Mouse (Mus musculus) kidney, embryonic 15.5 days (tissue): Measurements from ENCODE around the gene Plekhd1. TPM values are rescaled to one million over a fixed set of nuclear protein-coding genes. Genes with fewer than 3 reads are reported as not detected.

Source experiments
- ATAC-seq: fragments of 200-750 bp; cut with Nextera tagmentation; replicated peaks from 2 replicates; pipeline ENCODE4 v1.8.0; 2017; ENCODE audit warnings: moderate TSS enrichment; ENCODE audit not compliant: low FRiP score
- H3K27ac ChIP-seq: fragments of 300-500 bp; sonication (generic); 2 replicates; pipeline ENCODE4 v1.5.1; 2015; ENCODE audit warnings: mild to moderate bottlenecking, inconsistent platforms
- H3K27me3 ChIP-seq: fragments of 300-500 bp; sonication (generic); 2 replicates; pipeline ENCODE4 v1.6.1; 2015; ENCODE audit warnings: inconsistent platforms
- H3K36me3 ChIP-seq: fragments of 300-500 bp; sonication (generic); 2 replicates; pipeline ENCODE4 v1.6.1; 2015; ENCODE audit warnings: inconsistent platforms
- H3K4me1 ChIP-seq: fragments of 300-500 bp; sonication (generic); 2 replicates; pipeline ENCODE4 v1.6.1; 2015; ENCODE audit warnings: inconsistent platforms
- H3K4me2 ChIP-seq: fragments of 300-500 bp; sonication (generic); 2 replicates; pipeline ENCODE4 v1.6.1; 2015; ENCODE audit warnings: moderate library complexity, mild to moderate bottlenecking, inconsistent platforms
- H3K4me3 ChIP-seq: fragments of 300-500 bp; sonication (generic); replicated peaks from 2 replicates; pipeline ENCODE4 v1.5.1; 2015; ENCODE audit warnings: mild to moderate bottlenecking, inconsistent platforms
- H3K9ac ChIP-seq: fragments of 300-500 bp; sonication (generic); 2 replicates; pipeline ENCODE4 v1.6.1; 2015; ENCODE audit warnings: mild to moderate bottlenecking, inconsistent platforms
- H3K9me3 ChIP-seq: fragments of 300-500 bp; sonication (generic); replicated peaks from 2 replicates; pipeline ENCODE4 v1.6.1; 2016; ENCODE audit warnings: inconsistent platforms
- WGBS: fragments of 180-500 bp; shearing (Covaris S2); methylation state at CpG from one replicate; pipeline ENCODE4 v1.1.7; 2015; ENCODE audit warnings: mixed read lengths; 5-methylcytosine and 5-hydroxymethylcytosine counted together
- polyA plus RNA-seq: library from polyadenylated mRNA; unstranded; fragments of >200 nt; fragmentation: Nextera tagmentation; extraction: Ambion mirVana; gene quantifications from 2 replicates; pipeline ENCODE4 v1.2.1, GENCODE M21; 2015

Plekhd1 gene
- polyA plus RNA-seq, 1 experiment from 2014 or later, result 1.8 TPM

GRCm38 (mm10) chr12:80706208-80706914, 14.0 kb downstream of the Plekhd1 start:
- Histone ChIP-seq H3K9me3 (no peaks in the 10 kb centered on the region), H3K9ac (no peak overlapping the region), H3K36me3 (no peaks in the 10 kb centered on the region), H3K27ac (no peak overlapping the region), H3K4me2 (no peak overlapping the region), H3K27me3 (no peaks in the 10 kb centered on the region), H3K4me3 (no peak overlapping the region), H3K4me1 (peaks cover 22% of the 10 kb centered on the region)
- 0 out of 2 replicates have a peak, but pooled peaks have one; percentile 35 for ATAC-seq
- WGBS, result 50% methylated on average over 11 of the region's 11 CpGs

GRCm38 (mm10) chr12:80706915-80707604, 14.7 kb downstream of the Plekhd1 start:
- Histone ChIP-seq H3K27me3 (no peaks in the 10 kb centered on the region), H3K4me3 (no peak overlapping the region), H3K27ac (no peak overlapping the region), H3K9me3 (no peaks in the 10 kb centered on the region), H3K4me1 (peaks cover 22% of the 10 kb centered on the region), H3K9ac (no peak overlapping the region), H3K4me2 (no peak overlapping the region), H3K36me3 (no peaks in the 10 kb centered on the region)
- 36% methylated on average over 6 of the region's 6 CpGs for WGBS
- no peak for ATAC-seq

GRCm38 (mm10) chr12:80715915-80716314, 23.5 kb downstream of the Plekhd1 start:
- Histone ChIP-seq H3K9ac (no peak overlapping the region), H3K9me3 (no peaks in the 10 kb centered on the region), H3K4me3 (no peak overlapping the region), H3K27me3 (no peaks in the 10 kb centered on the region), H3K4me1 (peaks cover 7% of the 10 kb centered on the region), H3K4me2 (no peak overlapping the region), H3K36me3 (no peaks in the 10 kb centered on the region), H3K27ac (no peak overlapping the region)
- ATAC-seq, result no peak
- 70% methylated on average over 6 of the region's 6 CpGs for WGBS

GRCm38 (mm10) chr12:80719141-80719540, 26.8 kb downstream of the Plekhd1 start:
- 33% methylated on average over 2 of the region's 2 CpGs for WGBS
- Histone ChIP-seq H3K27ac (no peak overlapping the region), H3K9ac (no peak overlapping the region), H3K36me3 (no peaks in the 10 kb centered on the region), H3K4me3 (no peak overlapping the region), H3K9me3 (no peaks in the 10 kb centered on the region), H3K4me2 (no peak overlapping the region), H3K27me3 (no peaks in the 10 kb centered on the region), H3K4me1 (peaks cover 5% of the 10 kb centered on the region; the same call in 1 of the 2 replicates)
- ATAC-seq, result no peak

GRCm38 (mm10) chr12:80720507-80720906, 28.1 kb downstream of the Plekhd1 start:
- no peaks in the 10 kb centered on the region for H3K27me3 ChIP-seq
- no peak overlapping the region for H3K4me2 ChIP-seq
- peaks cover 5% of the 10 kb centered on the region for H3K4me1 ChIP-seq
- H3K4me3 ChIP-seq, result no peak overlapping the region
- ATAC-seq, result no peak
- 73% methylated on average over 12 of the region's 12 CpGs for WGBS
- no peaks in the 10 kb centered on the region for H3K36me3 ChIP-seq
- H3K9me3 ChIP-seq, result no peaks in the 10 kb centered on the region
- no peak overlapping the region for H3K27ac ChIP-seq
- no peak overlapping the region for H3K9ac ChIP-seq

- ATAC-seq, result no peak
These were observed 29.1 kb downstream of the Plekhd1 start for GRCm38 (mm10) chr12:80721458-80721857.

GRCm38 (mm10) chr12:80724853-80725559, 32.6 kb downstream of the Plekhd1 start:
- H3K27me3 ChIP-seq, result 0 out of 2 replicates have a peak, but pooled peaks cover 2% of the 10 kb centered on the region
- H3K9ac ChIP-seq, result no peak overlapping the region
- no peak overlapping the region for H3K4me3 ChIP-seq
- peak overlapping the region; percentile 65; the same call in 1 of the 2 replicates for H3K27ac ChIP-seq
- peak; percentile 81 for ATAC-seq
- no peaks in the 10 kb centered on the region; the same call in 1 of the 2 replicates for H3K4me1 ChIP-seq
- H3K4me2 ChIP-seq, result peak overlapping the region; percentile 27
- 30% methylated on average over 10 of the region's 10 CpGs for WGBS
- H3K36me3 ChIP-seq, result no peaks in the 10 kb centered on the region
- no peaks in the 10 kb centered on the region for H3K9me3 ChIP-seq

More at GRCm38 (mm10) chr12:80721458-80721857, 29.1 kb downstream of the Plekhd1 start:
- H3K4me1 ChIP-seq, result peaks cover 5% of the 10 kb centered on the region
- H3K9ac ChIP-seq, result no peak overlapping the region
- H3K27ac ChIP-seq, result no peak overlapping the region
- H3K4me2 ChIP-seq, result no peak overlapping the region
- H3K4me3 ChIP-seq, result no peak overlapping the region
- no peaks in the 10 kb centered on the region for H3K36me3 ChIP-seq
- 90% methylated on average over 15 of the region's 15 CpGs for WGBS
- H3K9me3 ChIP-seq, result no peaks in the 10 kb centered on the region
- 0 out of 2 replicates have a peak, but pooled peaks cover 2% of the 10 kb centered on the region for H3K27me3 ChIP-seq

- WGBS, result 13% methylated on average over 1 of the region's 1 CpGs
These were observed 35.8 kb downstream of the Plekhd1 start for GRCm38 (mm10) chr12:80728207-80728606.

GRCm38 (mm10) chr12:80728814-80729213, 36.4 kb downstream of the Plekhd1 start:
- WGBS, result 59% methylated on average over 2 of the region's 2 CpGs
- no peak; the same call in 1 of the 2 replicates for ATAC-seq
- no peak overlapping the region for H3K4me2 ChIP-seq
- H3K9ac ChIP-seq, result no peak overlapping the region
- no peaks in the 10 kb centered on the region for H3K36me3 ChIP-seq
- no peaks in the 10 kb centered on the region; the same call in 1 of the 2 replicates for H3K4me1 ChIP-seq
- H3K4me3 ChIP-seq, result no peak overlapping the region
- H3K27ac ChIP-seq, result no peak overlapping the region
- 0 out of 2 replicates have a peak, but pooled peaks cover 2% of the 10 kb centered on the region for H3K27me3 ChIP-seq
- H3K9me3 ChIP-seq, result no peaks in the 10 kb centered on the region

More at GRCm38 (mm10) chr12:80728207-80728606, 35.8 kb downstream of the Plekhd1 start:
- Histone ChIP-seq H3K4me1 (no peaks in the 10 kb centered on the region; the same call in 1 of the 2 replicates), H3K27me3 (0 out of 2 replicates have a peak, but pooled peaks cover 2% of the 10 kb centered on the region), H3K4me3 (no peak overlapping the region), H3K4me2 (no peak overlapping the region), H3K9ac (no peak overlapping the region), H3K27ac (no peak overlapping the region), H3K9me3 (no peaks in the 10 kb centered on the region), H3K36me3 (no peaks in the 10 kb centered on the region)
- ATAC-seq, result no peak

- 81% methylated on average over 12 of the region's 12 CpGs for WGBS
- Histone ChIP-seq H3K27me3 (0 out of 2 replicates have a peak, but pooled peaks cover 2% of the 10 kb centered on the region), H3K9me3 (no peaks in the 10 kb centered on the region), H3K4me3 (no peak overlapping the region), H3K4me2 (no peak overlapping the region), H3K36me3 (no peaks in the 10 kb centered on the region), H3K27ac (no peak overlapping the region), H3K4me1 (peaks cover 3% of the 10 kb centered on the region; the same call in 1 of the 2 replicates), H3K9ac (no peak overlapping the region)
- no peak for ATAC-seq
These were observed 37.6 kb downstream of the Plekhd1 start for GRCm38 (mm10) chr12:80729758-80730530.

GRCm38 (mm10) chr12:80730567-80730966, 38.2 kb downstream of the Plekhd1 start:
- H3K9me3 ChIP-seq, result no peaks in the 10 kb centered on the region
- no peak overlapping the region for H3K4me3 ChIP-seq
- peak overlapping the region; percentile 38 for H3K4me2 ChIP-seq
- H3K27me3 ChIP-seq, result 0 out of 2 replicates have a peak, but pooled peaks cover 3% of the 10 kb centered on the region
- H3K9ac ChIP-seq, result no peak overlapping the region
- no peak overlapping the region for H3K27ac ChIP-seq
- 7% methylated on average over 9 of the region's 9 CpGs for WGBS
- 0 out of 2 replicates have a peak, but pooled peaks cover 4% of the 10 kb centered on the region for H3K4me1 ChIP-seq
- H3K36me3 ChIP-seq, result no peaks in the 10 kb centered on the region
- ATAC-seq, result peak; percentile 69; the same call in 1 of the 2 replicates
